Mouse (Mus musculus) right cerebral cortex, postnatal 4 days (tissue): Measurements from ENCODE around the gene Gm21738.
"Not testable (repeated sequence)": the region's sequence is repeated elsewhere in the genome, so short reads cannot be mapped to it uniquely, and the experiment has no call there.

Experiments used
- DNase-seq: peaks from one replicate; pipeline ENCODE4 v3.0.0-alpha.2; 2022

The Gm21738 gene

DNA sequence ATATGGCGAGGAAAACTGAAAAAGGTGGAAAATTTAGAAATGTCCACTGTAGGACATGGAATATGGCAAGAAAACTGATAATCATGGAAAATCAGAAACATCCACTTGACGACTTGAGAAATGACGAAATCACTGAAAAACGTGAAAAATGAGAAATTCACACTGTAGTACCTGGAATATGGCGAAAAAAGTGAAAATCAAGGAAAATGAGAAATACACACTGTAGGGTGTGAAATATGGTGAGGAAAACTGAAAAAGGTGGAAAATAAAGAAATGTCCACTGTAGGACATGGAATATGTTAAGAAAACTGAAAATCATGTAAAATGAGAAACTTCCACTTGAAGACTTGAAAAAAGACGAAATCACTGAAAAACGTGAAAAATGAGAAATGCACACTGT is at the start of gene Gm21738:
Gene Gm21738, minus strand, starts transcription at position 101 of the 400 bp plus-strand sequence.
- DNase-seq: not testable (repeated sequence)

DNA sequence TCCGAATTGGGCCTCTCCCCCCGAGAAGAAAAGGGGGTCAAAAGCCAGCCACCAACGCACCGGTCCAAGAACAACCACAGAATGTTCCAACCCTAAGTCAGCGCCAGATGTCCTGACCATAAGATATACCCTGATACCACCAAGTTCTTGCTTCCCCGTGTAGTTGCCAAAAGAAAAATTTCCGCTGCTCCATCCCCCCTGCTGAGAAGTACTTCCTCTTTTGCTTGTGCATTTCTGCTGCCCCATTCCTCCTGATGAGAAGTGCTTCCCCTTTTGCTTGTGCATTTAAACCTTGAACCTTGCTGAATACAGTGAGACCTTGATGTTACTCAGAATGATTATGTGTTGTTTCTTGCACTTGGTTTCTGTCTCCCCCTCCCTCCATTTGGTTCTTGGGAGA is 35.0 kb downstream of the Gm21738 start:
- not testable (repeated sequence) for DNase-seq
